Mouse (Mus musculus): ENCODE results near the gene Scarb2.
A peak's percentile ranks its signal among the peaks of the same experiment; 100 is the strongest.

DNA sequence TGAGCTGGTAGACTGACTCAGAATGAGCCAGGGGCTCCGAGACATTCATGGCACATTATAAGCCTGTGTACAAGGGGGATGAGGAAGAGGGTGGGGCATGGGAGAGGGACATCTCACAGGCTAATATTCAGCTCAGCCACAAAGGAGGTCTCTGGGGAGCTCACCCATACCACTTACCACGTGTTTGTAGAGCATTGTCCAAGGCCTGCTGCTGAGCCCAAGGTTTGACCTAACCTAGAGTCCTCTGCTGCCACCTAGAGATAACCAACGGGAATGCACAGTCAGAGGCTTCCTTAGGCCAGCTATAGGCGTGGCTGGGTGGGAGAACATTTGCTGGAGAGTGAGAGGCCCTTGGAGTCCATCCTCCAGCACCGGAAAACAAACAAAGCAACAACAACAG lies 108.5 kb downstream of the Scarb2 start:
- TF ChIP-seq POLR2A (IDR thresholded peaks at IDR 0.05; ENCODE audit: insufficient read depth, low read length) (no peak), CTCF (IDR thresholded peaks at IDR 0.05; ENCODE audit: low read depth, low read length) (peak; percentile 83), EP300 (IDR thresholded peaks at IDR 0.05; ENCODE audit: insufficient read depth, low read depth, low read length) (no peak)

All from ES-Bruce4 (cell line).